Mouse (Mus musculus) thymus, adult 2 months (tissue): Measurements from ENCODE around the gene Atxn10.

Source experiments
- CTCF ChIP-seq: fragments of 200-500 bp; IDR thresholded peaks from 2 replicates; pipeline ENCODE4 v1.5.1; 2012; ENCODE audit warnings: mild to moderate bottlenecking, control low read depth, low read length, moderate library complexity, borderline replicate concordance; ENCODE audit not compliant: control insufficient read depth, poor library complexity, insufficient read depth; ENCODE audit errors: extremely low read depth
- POLR2A ChIP-seq: fragments of 200-500 bp; IDR thresholded peaks from 2 replicates; pipeline ENCODE4 v1.6.1; 2012; ENCODE audit warnings: mild to moderate bottlenecking, low read length, control low read depth, moderate library complexity; ENCODE audit not compliant: control insufficient read depth, poor library complexity, insufficient read depth; ENCODE audit errors: extremely low read depth

DNA sequence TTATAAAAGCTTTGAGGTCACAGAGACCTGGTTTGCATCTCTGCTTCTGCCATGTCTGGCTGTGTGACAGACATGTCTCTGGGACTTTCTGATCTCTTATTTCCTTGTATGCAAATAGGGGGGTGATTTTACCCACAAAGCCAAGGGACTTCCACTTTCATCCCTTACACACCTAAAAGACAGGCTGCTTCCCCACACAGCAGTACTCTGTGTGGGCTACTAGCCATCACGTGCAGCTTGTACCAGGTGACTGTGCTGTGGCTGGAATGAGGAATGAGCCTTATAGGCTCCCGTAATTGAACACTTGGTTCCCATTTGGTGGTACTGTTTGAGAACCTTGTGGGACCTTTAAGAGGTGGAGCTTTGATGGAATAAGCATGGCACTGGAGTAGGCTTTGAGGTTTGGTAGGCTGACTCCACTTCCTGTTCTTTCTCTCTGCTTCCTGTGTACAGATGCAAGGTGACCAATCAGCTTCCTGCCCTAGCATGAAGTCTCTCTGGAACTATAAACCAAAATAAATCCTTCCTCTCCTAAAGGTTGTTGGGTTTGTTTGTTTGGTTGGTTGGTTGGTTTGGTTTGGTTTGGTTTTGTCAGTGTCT lies 28.9 kb upstream of the Atxn10 start:
- no peak for TF ChIP-seq POLR2A
- TF ChIP-seq CTCF, result no peak
